Mouse (Mus musculus): ENCODE measurements around the gene Uchl5.

Uchl5 gene

DNA sequence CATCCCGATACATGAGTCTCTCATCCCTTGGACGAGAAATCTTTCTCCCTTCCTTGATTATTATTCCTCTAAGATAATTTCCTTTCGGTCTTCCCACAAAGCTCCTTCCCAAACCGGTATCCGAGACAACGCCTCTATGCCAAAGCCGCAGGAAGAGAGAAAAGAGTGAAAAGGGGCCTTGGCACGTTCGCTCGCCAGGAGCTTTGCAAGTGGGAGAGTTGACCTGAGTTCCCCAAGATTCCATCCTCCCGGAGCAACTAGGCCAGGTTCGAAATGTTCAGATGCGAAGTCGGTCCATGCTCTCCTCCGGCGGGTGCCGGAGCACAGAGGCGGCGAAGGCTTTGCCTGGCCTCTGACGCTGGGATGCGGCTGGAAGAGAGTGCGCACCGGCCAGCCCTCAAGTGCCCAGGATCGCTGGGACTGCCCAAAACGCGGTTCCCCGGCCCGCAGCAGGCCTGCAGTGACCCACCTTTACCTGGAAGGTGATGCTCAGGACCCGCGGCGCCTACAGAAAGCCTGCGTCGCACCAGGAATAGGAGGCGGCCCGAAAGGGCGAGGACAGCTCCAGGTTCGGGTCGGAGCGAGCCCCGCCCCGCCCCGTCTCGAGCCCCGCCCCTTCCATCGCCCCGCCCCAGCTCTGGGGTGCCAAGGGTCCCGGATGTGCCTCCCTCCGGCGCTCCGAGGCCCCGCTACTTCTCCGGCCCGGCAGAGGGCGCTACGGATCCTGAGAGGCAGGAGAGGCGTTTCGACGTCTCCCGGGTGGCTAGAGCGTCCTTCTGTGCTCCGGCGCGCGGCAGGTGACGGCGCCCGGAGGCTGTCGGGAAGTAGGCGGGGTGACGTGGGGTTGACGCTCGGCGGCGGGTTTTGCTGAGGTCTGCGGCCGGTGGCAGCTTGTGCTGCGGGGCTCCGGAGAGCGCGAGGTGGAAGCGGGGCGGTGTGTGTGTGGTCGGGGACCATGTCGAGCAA, at the start of gene Uchl5, which contains the start of gene Trove2:
Gene Uchl5, plus strand, starts transcription at position 827 of the 966 bp plus-strand sequence.
Gene Trove2, minus strand, starts transcription at position 623 of the 966 bp plus-strand sequence.
- under 1% methylated on average over 84 of the region's 84 CpGs for WGBS

DNA sequence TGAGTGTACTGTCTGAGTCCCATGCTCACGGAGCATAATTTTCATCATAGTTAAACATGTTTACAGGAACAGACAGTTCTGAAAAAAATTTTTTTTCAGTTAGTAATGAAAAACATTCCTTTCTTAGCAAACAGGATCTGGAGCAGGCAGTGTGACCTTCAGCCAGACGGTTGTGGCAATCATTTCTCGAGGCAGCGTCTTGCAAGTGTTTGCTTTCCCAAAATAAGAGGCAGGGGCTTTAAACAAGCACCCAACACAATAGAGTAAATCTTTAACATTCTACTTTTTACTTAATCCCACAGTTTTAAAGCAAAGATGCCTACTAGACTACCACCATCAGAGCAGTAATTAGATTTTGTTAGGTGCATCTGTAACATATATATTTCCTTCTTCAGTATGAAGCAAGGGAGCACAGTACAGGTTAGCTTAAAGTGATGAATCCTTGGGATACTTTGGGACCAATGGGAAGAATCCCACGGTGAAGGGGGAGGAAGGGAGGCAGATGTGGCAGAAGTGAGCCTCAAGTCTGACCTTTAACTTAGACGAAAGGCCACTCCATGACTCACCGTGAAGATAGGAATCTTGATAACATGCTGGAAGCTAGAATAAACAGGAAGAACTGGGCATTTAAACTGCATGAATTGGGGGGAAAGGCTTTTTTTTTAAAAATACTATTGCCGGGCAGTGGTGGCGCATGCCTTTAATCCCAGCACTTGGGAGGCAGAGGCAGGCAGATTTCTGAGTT, 49.2 kb upstream of the Uchl5 start:
- WGBS = 78% methylated on average over 9 of the region's 9 CpGs

DNA sequence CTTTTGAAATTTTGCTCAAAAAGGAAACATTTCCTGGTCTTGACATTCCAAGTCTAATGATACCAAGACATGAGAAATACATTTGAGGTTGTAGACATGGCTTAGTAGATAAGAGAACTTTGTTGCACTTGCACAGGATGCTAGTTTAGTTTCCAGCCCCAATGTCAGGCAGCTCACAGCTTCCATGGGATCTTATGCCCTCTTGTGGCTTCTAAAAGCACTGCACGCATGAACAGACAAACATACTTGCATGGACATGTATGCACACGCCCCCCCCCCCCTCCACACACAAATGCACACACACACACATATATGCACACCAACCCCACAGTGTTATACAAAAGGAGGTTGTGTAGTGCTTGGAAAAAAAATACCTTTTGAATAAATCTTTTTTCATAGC, 46.2 kb upstream of the Uchl5 start:
- WGBS = 81% methylated on average over 2 of the region's 2 CpGs

DNA sequence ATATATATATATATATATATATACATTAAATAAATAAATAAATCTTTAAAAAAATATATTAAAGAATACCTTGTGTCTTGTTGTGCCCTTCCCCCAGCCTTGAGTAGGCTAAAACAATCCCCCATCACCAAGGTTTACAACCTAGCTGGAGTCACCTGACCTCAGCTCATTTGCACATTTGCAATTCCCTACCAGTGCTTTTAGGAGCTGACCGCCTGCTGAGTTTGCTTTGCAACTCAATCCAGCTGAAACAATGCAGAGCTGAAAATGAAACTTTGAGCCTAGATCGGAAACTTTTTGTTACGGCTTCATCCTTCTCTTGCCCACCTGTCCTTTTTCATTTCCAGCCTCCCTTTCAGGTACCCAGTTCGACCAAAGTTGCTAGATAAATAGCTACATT, 45.4 kb upstream of the Uchl5 start:
- 54% methylated on average over 4 of the region's 4 CpGs for WGBS

GRCm38 (mm10) chr1:143733914-143734410, 43.1 kb upstream of the Uchl5 start:
- 87% methylated on average over 5 of the region's 5 CpGs for WGBS

DNA sequence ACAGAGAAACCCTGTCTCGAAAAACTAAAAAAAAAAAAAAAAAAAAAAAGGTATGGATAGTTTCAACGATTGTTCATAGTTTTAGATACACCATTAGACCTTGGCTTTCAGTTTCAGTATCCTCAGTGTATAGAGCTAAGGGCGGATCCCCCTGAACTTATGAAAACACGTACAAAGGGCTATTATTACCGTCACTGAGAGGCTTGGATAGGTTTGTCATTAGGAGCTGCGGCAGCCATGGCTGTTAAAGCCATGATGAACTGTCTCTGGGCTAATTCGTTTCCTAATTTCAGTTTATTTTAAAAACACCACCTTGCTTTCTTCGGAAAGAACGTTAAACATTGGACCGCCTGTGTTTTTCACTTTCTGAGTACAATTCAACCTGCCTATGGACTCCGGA, 38.3 kb upstream of the Uchl5 start:
- WGBS = 11% methylated on average over 11 of the region's 11 CpGs

DNA sequence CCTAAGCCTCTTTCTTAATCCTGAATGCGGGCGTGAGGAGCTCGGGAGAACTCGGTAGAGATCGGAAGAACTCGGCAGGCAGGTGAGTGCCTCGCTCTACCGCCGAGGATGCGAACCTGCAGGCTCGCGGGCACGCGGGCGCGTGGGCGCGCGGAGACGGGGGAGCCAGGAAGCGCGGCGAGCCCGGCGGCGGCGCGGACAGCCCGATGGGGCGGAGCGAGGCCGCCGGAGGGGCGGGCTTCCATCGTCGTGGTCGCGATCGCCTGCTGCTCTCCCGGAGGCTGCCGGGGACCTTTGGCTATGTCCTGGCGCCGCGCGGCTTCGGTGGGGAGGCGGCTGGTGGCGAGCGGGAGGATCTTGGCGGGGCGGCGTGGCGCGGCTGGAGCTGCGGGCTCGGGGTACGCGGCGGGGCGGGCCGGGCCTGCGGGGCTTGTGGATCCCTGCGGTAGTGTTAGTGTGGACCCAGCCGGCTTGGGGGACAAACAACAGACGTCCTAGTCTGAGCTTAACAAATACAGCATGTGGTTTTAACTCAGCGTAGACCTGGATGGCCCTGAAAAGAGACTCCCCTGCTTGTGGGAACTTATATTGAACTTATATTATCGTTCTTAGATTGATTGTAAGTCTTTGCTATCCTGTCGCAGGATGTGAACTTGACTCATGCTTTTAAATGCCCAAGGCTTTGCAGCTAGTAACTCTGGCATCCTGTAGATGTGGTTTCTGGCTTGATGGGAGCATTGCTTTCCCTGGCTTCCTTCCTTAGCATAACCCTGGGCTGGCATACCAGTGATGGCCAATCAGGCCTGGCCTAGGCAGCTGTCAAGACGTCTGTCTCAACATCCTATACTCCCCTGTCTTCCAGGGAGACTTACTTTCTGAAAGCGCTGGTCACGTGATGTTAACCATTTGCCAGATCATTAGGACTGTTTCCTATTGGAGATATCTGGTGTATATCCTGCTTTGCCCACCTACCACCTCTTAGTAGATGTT, 37.4 kb upstream of the Uchl5 start:
- WGBS = under 1% methylated on average over 71 of the region's 71 CpGs

DNA sequence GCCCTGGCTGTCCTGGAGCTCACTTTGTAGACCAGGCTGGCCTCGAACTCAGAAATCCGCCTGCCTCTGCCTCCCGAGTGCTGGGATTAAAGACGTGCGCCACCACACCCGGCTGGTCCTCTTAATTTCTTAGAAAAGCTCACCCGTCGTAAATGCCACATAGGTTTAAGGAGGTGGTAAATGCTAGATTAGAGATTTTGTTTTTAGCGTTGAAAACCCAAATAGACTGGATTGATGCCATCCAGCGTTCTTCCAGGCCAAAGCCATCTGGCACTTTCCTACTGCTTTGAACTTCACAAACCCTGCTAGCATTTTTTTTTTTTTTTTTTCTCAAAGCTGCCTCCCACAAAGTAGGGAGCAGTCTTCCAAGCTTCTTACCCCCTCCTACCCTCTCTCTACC, 36.5 kb upstream of the Uchl5 start:
- 49% methylated on average over 10 of the region's 10 CpGs for whole genome bisulfite sequencing

- WGBS = 63% methylated on average over 5 of the region's 5 CpGs
Observed at GRCm38 (mm10) chr1:143741331-143741730, 35.7 kb upstream of the Uchl5 start.

GRCm38 (mm10) chr1:143742186-143742585, 34.9 kb upstream of the Uchl5 start:
- WGBS = 65% methylated on average over 6 of the region's 6 CpGs

DNA sequence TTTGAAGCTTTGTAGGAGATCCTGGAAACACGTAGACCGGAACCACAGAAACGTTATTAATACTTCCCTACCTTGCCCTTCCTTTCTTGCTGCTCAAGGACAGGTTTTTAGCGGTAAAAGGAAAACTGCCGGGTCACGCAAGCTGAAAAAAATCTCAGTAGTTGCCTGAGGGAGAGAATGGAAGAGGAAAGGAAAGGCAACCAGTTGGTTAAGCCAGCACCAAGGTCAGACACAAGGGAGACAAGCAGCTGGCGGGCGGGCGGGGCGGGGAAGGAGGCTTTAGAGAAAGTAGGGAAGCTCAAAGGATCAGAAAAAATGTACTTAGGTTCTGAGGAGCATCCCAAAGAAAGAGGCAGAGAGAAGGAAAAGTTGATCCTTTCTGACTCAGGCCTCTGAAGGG, 31.2 kb upstream of the Uchl5 start:
- WGBS = 92% methylated on average over 10 of the region's 10 CpGs

DNA sequence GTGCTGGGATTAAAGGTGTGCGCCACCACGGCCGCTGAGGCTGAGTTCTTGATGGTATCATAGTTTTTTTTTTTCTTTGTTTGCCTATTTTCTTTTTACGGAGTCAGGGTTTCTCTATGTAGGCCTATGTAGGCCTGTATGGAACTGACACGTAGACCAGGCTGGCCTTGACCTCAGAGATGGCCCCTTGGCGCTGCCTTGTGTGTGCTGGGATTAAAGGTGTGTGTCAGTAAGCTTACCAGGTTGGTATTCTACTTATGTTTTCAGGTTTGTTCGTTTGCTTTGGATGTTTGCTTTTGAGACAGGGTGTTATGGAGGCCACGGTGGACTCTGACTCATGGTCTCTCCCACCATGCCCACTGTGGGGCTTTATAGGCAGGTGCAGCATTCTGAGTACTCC, 14.9 kb upstream of the Uchl5 start:
- WGBS = 95% methylated on average over 8 of the region's 8 CpGs

DNA sequence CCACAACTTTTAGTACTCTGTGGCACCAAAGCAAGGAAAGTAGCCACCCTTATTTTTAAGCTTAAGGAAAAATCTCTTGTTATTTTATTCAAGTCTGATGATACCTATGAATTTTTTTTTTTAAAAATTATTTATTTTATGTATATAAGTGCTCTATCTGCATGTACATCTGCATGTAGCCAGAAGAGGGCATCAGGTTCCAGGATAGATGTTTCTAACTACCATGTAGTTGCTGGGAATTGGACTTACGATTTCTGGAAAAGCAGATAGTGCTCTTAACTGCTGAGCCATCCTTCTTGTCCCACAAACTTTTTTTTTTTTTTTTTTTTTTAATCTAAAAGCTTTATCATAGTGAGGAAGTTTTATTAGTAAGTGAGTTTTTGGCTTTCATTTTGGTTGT, 12.6 kb upstream of the Uchl5 start:
- WGBS = 36% methylated on average over 1 of the region's 1 CpGs

DNA sequence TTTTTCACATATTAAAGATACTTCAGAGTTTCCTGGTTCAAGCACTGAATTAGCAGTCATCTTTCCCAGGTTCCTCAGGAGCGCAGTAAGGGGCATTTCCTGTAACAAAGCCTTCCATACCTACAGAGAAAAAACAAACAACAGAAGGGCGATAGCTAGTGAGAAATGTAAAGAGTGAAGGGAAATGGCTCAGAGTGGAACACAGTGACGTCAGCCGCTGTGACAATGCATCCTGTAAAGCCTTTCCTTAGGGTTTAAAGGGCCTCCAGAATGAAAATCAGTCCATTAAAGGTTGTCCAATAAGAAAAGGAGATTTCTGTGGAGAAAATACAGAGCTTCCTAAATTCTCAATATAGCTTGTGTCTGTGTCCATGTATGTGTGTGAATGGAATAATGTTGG, 11.3 kb upstream of the Uchl5 start:
- 80% methylated on average over 4 of the region's 4 CpGs for WGBS

DNA sequence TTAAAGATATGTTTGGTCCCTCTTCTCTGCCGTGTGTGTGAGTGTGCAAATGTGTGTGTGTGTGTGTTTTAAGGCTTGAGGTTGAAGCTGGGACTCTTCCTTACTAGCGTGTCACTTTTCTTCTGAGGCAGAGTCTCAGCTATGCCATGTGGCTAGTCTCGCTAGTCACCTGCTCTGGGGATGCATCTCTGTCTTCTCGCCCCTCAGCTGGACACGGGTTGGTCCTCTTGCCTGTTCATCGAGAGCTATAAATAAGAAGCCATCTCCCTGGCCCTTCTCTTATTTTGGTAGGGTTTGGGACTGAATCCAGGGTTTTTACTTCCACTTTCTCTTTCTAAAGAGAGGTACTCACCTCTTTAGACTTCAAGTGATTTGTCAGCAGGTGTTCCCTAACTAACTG, 10.8 kb upstream of the Uchl5 start:
- WGBS = 83% methylated on average over 6 of the region's 6 CpGs

DNA sequence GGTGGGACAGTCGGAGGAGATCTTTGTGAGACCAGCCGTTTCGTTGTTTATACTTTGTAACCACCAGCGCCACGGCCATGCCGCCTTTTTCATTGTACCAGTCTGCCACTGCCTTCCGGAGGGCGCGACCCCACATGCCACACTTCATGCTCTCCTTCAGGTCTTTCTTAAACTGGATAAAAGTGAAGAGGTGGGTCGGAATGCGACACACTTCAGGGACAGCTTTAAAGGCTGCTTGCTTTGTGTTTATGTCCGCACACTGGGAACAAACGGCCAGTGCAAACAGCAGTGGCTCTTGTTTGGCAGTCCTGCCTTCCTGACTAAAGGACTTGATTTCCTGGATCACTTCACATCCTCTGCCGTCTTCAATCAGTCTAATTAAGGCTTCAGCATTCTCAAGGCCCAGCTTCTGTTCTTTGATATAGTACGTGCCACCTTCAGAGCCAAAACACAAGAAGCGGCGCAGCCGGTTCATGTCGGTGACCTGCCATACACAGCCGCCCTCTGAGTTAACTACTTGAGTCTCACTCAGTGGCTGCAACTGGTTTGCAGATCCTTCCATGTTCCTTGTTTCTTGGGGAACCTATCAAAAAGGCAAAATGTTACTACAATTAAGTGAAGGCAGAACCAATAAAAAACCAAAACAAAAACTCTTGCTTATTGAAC, 6.5 kb upstream of the Uchl5 start:
- WGBS = 66% methylated on average over 20 of the region's 20 CpGs

DNA sequence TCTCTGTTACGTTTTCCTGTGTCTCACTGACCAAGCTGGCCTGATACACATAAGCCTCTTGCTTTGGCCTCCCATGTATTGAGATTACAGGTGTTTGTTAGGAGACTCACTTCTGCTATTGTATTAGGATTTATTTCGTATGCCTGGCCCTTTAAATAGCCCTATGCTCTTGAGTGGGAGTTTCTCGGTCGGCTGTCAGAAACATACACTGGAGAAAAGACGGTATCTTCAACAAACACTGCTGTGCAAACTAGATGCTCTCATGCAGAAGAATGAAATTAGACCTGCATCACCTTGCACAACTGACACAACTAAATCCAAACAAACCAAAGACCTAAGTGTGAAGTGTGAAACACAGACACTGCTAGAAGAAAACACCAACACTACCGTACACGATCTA, 4.0 kb upstream of the Uchl5 start:
- 54% methylated on average over 7 of the region's 7 CpGs for WGBS

DNA sequence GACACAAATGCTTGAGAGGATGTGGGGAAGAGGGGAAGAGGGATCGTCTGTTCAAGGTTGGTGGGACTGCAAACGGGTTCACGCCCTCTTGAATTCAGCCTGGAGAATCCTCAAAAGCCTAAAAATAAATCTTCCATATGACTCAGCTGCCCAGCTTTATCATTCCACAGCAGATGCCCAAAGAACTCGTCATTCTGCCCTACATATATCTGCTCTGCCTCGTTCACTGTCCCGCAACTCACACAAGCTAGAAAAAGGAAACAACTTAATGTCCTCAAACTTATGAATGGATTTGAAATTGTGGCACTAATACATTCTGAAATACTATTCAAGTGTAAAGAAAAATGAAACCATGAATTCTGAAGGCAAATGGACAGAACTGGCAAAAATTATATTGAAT, 3.2 kb upstream of the Uchl5 start:
- 54% methylated on average over 6 of the region's 6 CpGs for WGBS

DNA sequence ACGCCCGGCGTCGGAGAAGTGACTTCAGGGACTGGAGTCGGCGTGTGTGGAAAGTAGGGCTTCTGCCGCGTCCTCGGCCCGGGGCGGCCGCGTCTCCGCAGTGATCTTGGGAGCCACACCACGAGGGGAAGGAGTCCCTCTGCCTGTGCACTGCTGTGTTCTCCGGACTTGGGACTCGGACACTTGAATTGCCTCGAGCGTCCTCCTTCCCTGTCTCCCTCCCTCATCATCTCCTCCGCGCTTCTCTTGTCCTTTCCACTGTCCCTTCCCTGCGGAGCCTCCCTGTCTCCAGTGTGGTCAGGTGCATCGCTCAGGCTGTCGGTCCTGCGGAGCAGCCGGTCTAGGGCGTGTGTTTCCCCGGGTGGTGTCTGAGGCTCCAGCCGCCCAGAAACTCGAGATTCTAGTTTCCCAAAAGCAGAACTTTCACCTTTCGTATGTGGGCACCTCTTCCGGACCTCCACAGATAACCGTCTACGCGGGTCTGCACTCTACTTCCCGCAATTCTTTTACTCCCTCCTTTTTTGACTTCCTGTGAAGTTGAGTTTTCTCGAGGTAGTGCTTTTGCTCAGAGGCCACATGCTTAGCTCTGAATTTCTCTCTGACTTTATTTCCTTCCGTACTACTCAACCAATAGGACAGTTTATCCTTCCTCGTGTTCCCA, 616 bp downstream of the Uchl5 start:
- WGBS = under 1% methylated on average over 39 of the region's 39 CpGs

- 85% methylated on average over 2 of the region's 2 CpGs for WGBS
Observed at GRCm38 (mm10) chr1:143788584-143789227, 11.6 kb downstream of the Uchl5 start.

Measured in cerebral cortex, adult 2 months (tissue).